Mouse (Mus musculus) myocyte (in vitro differentiated cells): ENCODE data around the gene Tshz2. TPM values are rescaled to one million over a fixed set of nuclear protein-coding genes. Genes with fewer than 3 reads are reported as not detected.

Experiments used
- H3K27me3 ChIP-seq: one replicate; pipeline ENCODE4 v1.6.1; 2011; ENCODE audit not compliant: control insufficient read depth, insufficient read depth, insufficient read length
- H3K36me3 ChIP-seq: one replicate; pipeline ENCODE4 v1.6.1; 2011; ENCODE audit not compliant: control insufficient read depth, insufficient read depth
- H3K4me2 ChIP-seq: one replicate; pipeline ENCODE4 v1.6.1; 2011; ENCODE audit warnings: low read depth, control low read depth
- H3K4me3 ChIP-seq: one replicate; pipeline ENCODE4 v1.5.1; 2011; ENCODE audit warnings: mild to moderate bottlenecking, control low read depth, moderate library complexity
- H3K79me2 ChIP-seq: one replicate; pipeline ENCODE4 v1.6.1; 2011; ENCODE audit not compliant: control insufficient read depth, insufficient read depth
- H3ac ChIP-seq: one replicate; pipeline ENCODE4 v1.6.1; 2011; ENCODE audit not compliant: control insufficient read depth, insufficient read length
- CEBPB ChIP-seq: IDR thresholded peaks from 2 replicates; pipeline ENCODE4 v1.6.1; 2011; ENCODE audit warnings: mild to moderate bottlenecking, moderate library complexity; ENCODE audit not compliant: poor library complexity, insufficient read depth, severe bottlenecking
- E2F4 ChIP-seq: IDR thresholded peaks from one replicate; pipeline ENCODE4 v1.6.1; 2011; ENCODE audit warnings: mild to moderate bottlenecking, control low read depth, moderate library complexity; ENCODE audit not compliant: insufficient read depth
- MAX ChIP-seq: IDR thresholded peaks from one replicate; pipeline ENCODE4 v1.6.1; 2011; ENCODE audit warnings: low read depth, mild to moderate bottlenecking, control low read depth
- MYOD1 ChIP-seq, 3 experiments: IDR thresholded peaks; one replicate each; pipeline ENCODE4 v1.6.1; 2011; ENCODE audit warnings: control low read depth in 2 of 3, low read depth in 2 of 3, mild to moderate bottlenecking in 2 of 3, moderate library complexity in 1 of 3; ENCODE audit not compliant: insufficient read length in 2 of 3, control insufficient read depth in 1 of 3
- MYOG ChIP-seq, 3 experiments: IDR thresholded peaks; one replicate each; pipeline ENCODE4 v1.6.1; 2011; ENCODE audit warnings: control low read depth in 2 of 3, low read depth in 2 of 3, mild to moderate bottlenecking in 2 of 3; ENCODE audit not compliant: insufficient read length in 2 of 3, control insufficient read depth in 1 of 3, insufficient read depth in 1 of 3
- POLR2A ChIP-seq: IDR thresholded peaks from one replicate; pipeline ENCODE4 v1.6.1; 2011; ENCODE audit warnings: low read depth, mild to moderate bottlenecking, control low read depth, moderate library complexity; ENCODE audit not compliant: insufficient read length
- POLR2AphosphoS2 ChIP-seq: IDR thresholded peaks from one replicate; pipeline ENCODE4 v1.6.1; 2011; ENCODE audit warnings: low read depth, control low read depth; ENCODE audit not compliant: insufficient read length
- REST ChIP-seq: IDR thresholded peaks from one replicate; pipeline ENCODE4 v1.6.1; 2011; ENCODE audit warnings: mild to moderate bottlenecking, control low read depth, moderate library complexity; ENCODE audit not compliant: insufficient read depth, insufficient read length
- SRF ChIP-seq: IDR thresholded peaks from one replicate; pipeline ENCODE4 v1.6.1; 2011; ENCODE audit warnings: low read depth; ENCODE audit not compliant: control insufficient read depth, insufficient read length
- TCF12 ChIP-seq: IDR thresholded peaks from one replicate; pipeline ENCODE4 v1.6.1; 2011; ENCODE audit warnings: mild to moderate bottlenecking, control low read depth; ENCODE audit not compliant: poor library complexity, insufficient read depth, severe bottlenecking
- TCF3 ChIP-seq: IDR thresholded peaks from one replicate; pipeline ENCODE4 v1.6.1; 2011; ENCODE audit warnings: low read depth, control low read depth; ENCODE audit not compliant: insufficient read length
- USF1 ChIP-seq: IDR thresholded peaks from one replicate; pipeline ENCODE4 v1.6.1; 2011; ENCODE audit warnings: low read depth, mild to moderate bottlenecking, control low read depth, moderate library complexity
- polyA plus RNA-seq: library from polyadenylated mRNA; unstranded; fragments of >200 nt; fragmentation: generic; extraction: Trizol; gene quantifications from one replicate; pipeline ENCODE4 v1.2.1, GENCODE M21; 2012; ENCODE audit warnings: missing spikeins

Tshz2 gene
- polyA plus RNA-seq, 1 experiment: not detected

GRCm38 (mm10) chr2:170091563-170092443 is 459.0 kb downstream of the Tshz2 start:
- no peak overlapping the region for H3ac ChIP-seq
- no peak for TF ChIP-seq POLR2AphosphoS2
- TF ChIP-seq MYOD1 (IDR thresholded peaks at IDR 0.05; ENCODE audit: control insufficient read depth in 1 of 3, insufficient read length in 2 of 3, low read depth in 2 of 3): no peak
- no peak for TF ChIP-seq REST
- TF ChIP-seq TCF12: no peak
- no peak for TF ChIP-seq USF1
- TF ChIP-seq TCF3: no peak
- no peak for TF ChIP-seq CEBPB

DNA sequence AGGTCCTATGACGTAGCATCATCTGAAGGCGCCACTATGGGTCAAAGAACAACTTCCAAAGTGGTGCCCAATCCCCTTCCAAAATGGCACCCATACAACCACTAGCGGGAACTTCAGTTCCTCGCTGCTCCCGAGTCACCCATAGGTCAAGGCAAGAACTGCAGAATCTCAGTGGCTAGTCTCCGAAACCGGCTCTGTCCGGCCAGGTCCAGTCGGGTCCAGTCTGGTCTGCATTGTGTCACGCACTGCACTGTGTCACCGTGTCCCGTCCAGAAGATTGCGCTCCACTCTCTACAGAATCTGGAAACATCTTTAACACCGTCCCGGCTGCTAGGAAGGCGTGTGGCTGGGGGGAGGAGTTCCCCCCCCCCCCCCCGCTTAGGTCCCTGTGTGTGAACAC is 461.4 kb downstream of the Tshz2 start:
- TF ChIP-seq REST: no peak
- no peak for TF ChIP-seq MAX
- TF ChIP-seq TCF12: no peak
- TF ChIP-seq POLR2A: no peak
- TF ChIP-seq POLR2AphosphoS2: no peak
- no peak for TF ChIP-seq USF1
- no peak overlapping the region for H3ac ChIP-seq
- H3K36me3 ChIP-seq: no peaks in the 10 kb centered on the region

More at GRCm38 (mm10) chr2:170091563-170092443, 459.0 kb downstream of the Tshz2 start:
- H3K27me3 ChIP-seq: peaks cover 26% of the 10 kb centered on the region
- no peaks in the 10 kb centered on the region for H3K79me2 ChIP-seq
- no peak overlapping the region for H3K4me3 ChIP-seq
- no peaks in the 10 kb centered on the region for H3K36me3 ChIP-seq
- H3K4me2 ChIP-seq: no peak overlapping the region

GRCm38 (mm10) chr2:170094871-170095270 is 462.1 kb downstream of the Tshz2 start:
- H3K4me3 ChIP-seq: no peak overlapping the region
- TF ChIP-seq MYOD1 (IDR thresholded peaks at IDR 0.05; ENCODE audit: control insufficient read depth in 1 of 3, insufficient read length in 2 of 3, low read depth in 2 of 3) (no peak), SRF (no peak), POLR2AphosphoS2 (no peak), E2F4 (no peak), POLR2A (no peak)
- H3K36me3 ChIP-seq: no peaks in the 10 kb centered on the region
- no peaks in the 10 kb centered on the region for H3K79me2 ChIP-seq
- H3ac ChIP-seq: no peak overlapping the region
- peaks cover 15% of the 10 kb centered on the region for H3K27me3 ChIP-seq
- H3K4me2 ChIP-seq: no peak overlapping the region

More for the DNA sequence above, 461.4 kb downstream of the Tshz2 start:
- Histone ChIP-seq H3K79me2 (no peaks in the 10 kb centered on the region), H3K4me2 (no peak overlapping the region), H3K27me3 (peaks cover 15% of the 10 kb centered on the region), H3K4me3 (no peak overlapping the region)

DNA sequence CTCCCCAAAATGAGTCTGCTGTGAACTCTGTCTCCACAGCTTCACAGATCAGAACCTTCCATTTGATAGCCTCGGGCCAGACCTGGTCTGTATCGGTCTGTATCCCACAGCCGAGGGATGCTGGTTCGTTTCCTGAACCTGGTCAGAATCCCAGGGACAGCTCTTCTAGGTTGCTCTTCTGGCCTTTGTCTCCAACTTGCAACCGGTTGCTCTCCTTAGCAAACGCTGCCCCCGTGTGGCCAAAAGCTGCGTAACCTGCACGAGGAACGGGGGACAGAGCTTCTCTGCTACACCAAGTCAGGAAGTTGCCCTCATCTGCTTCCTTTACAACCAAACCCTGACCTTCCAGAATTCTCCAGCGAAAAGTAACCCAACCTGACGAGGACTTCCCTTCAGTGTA is 468.3 kb downstream of the Tshz2 start:
- no peaks in the 10 kb centered on the region for H3K36me3 ChIP-seq
- H3K4me3 ChIP-seq: no peak overlapping the region
- H3K79me2 ChIP-seq: no peaks in the 10 kb centered on the region
- H3K4me2 ChIP-seq: no peak overlapping the region
- no peaks in the 10 kb centered on the region for H3K27me3 ChIP-seq
- TF ChIP-seq POLR2AphosphoS2 (no peak), REST (no peak), MYOG (IDR thresholded peaks at IDR 0.05; ENCODE audit: control insufficient read depth in 1 of 3, insufficient read depth in 1 of 3, insufficient read length in 2 of 3, low read depth in 2 of 3) (no peak), TCF3 (no peak), MYOD1 (IDR thresholded peaks at IDR 0.05; ENCODE audit: control insufficient read depth in 1 of 3, insufficient read length in 2 of 3, low read depth in 2 of 3) (no peak), TCF12 (no peak), POLR2A (no peak), SRF (no peak)
- no peak overlapping the region for H3ac ChIP-seq

DNA sequence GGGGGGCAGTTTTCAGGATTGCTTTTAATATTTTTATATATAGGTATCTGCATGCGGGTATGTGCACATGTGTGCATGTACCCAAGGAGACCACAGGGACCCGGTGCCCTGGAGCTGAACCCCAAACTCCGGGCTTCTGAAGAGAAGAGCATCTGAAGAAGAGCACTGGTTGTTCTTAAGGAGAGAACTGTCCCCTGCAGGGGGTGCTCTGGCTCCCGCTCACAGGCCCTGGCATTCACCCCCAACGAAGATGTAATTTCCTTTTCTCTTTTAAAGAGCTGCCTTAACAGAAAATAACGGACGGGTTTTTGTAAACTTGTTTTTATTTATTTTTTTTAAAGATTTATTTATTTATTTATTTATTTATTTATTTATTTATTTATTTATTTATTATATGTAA is 469.1 kb downstream of the Tshz2 start:
- Histone ChIP-seq H3K79me2 (no peaks in the 10 kb centered on the region), H3K4me3 (no peak overlapping the region), H3K4me2 (no peak overlapping the region), H3K36me3 (no peaks in the 10 kb centered on the region), H3K27me3 (no peaks in the 10 kb centered on the region), H3ac (no peak overlapping the region)
- TF ChIP-seq MYOG (IDR thresholded peaks at IDR 0.05; ENCODE audit: control insufficient read depth in 1 of 3, insufficient read depth in 1 of 3, insufficient read length in 2 of 3, low read depth in 2 of 3) (no peak), TCF3 (no peak), CEBPB (no peak), REST (no peak), POLR2AphosphoS2 (no peak), TCF12 (no peak), E2F4 (no peak), USF1 (no peak), MYOD1 (IDR thresholded peaks at IDR 0.05; ENCODE audit: control insufficient read depth in 1 of 3, insufficient read length in 2 of 3, low read depth in 2 of 3) (no peak), MAX (no peak), SRF (no peak), POLR2A (no peak)
